In genomic region chr2:31246251-31246971, GRCm38 (mm10) we compare ENCODE assay signal across 8 mouse cellular contexts. TPM values are rescaled to one million over a fixed set of nuclear protein-coding genes. Genes with fewer than 3 reads are reported as not detected.
DNase-seq lines count a peak whose midpoint lies in the region; ATAC-seq lines count a peak whose summit lies in the region.

No protein-coding gene starts in this region.

- H3K4me1 ChIP-seq in heart, embryonic 14.5 days (ENCODE audit: control insufficient read depth in 2 of 2, insufficient read depth in 2 of 2, low read length in 2 of 2) = peaks cover 39 to 67% of the 10 kb centered on the region in 2 experiments
- H3K4me1 ChIP-seq in limb, embryonic 15.5 days = peaks cover 45% of the 10 kb centered on the region

- DNase-seq in gastrocnemius, postnatal 14 days = peak; percentile 33
- DNase-seq in gastrocnemius, postnatal 25 days = no peak
- peak; percentile 27 for DNase-seq in B cell, adult 2 months
- peak; percentile 47 for DNase-seq in cerebellum, adult 8-10 months
- peak; percentile 70 for DNase-seq in right cerebral cortex, adult 18-20 months
- DNase-seq in ovary, adult 18-20 months (ENCODE audit: low spot score) = no peak

- peaks cover 16% of the 10 kb centered on the region for H3K36me3 ChIP-seq in heart, embryonic 14.5 days (ENCODE audit: control insufficient read depth, insufficient read depth, low read length)
- 0 out of 2 replicates have a peak, but pooled peaks cover 3% of the 10 kb centered on the region for H3K36me3 ChIP-seq in limb, embryonic 15.5 days

- H3K9me3 ChIP-seq in heart, embryonic 14.5 days (ENCODE audit: control insufficient read depth, low read length) = no peaks in the 10 kb centered on the region
- H3K9me3 ChIP-seq in limb, embryonic 15.5 days = no peaks in the 10 kb centered on the region

- peak; percentile 21; the same call in 1 of the 2 replicates for ATAC-seq in heart, embryonic 14.5 days (ENCODE audit: insufficient number of reproducible peaks, insufficient read depth, low FRiP score, low read depth)
- ATAC-seq in limb, embryonic 15.5 days (ENCODE audit: insufficient number of reproducible peaks, low FRiP score, low TSS enrichment, low read depth) = no peak

- peak overlapping the region; percentile 96 for H3K9ac ChIP-seq in heart, embryonic 14.5 days (ENCODE audit: low read length)
- H3K9ac ChIP-seq in limb, embryonic 15.5 days = peak overlapping the region; percentile 87

- intact Hi-C loops in gastrocnemius, postnatal 14 days (cut with DNase I; ENCODE audit: low total_unique reads) = no loop called here

- H3K27me3 ChIP-seq in heart, embryonic 14.5 days (ENCODE audit: control insufficient read depth, insufficient read depth, low read length) = 0 out of 2 replicates have a peak, but pooled peaks cover 5% of the 10 kb centered on the region
- H3K27me3 ChIP-seq in limb, embryonic 15.5 days = 0 out of 2 replicates have a peak, but pooled peaks cover 4% of the 10 kb centered on the region

- H3K4me2 ChIP-seq in heart, embryonic 14.5 days (ENCODE audit: low read length) = peak overlapping the region; percentile 80
- H3K4me2 ChIP-seq in limb, embryonic 15.5 days = peak overlapping the region; percentile 97

- peak overlapping the region; percentile 69 to 89 for H3K4me3 ChIP-seq in heart, embryonic 14.5 days (ENCODE audit: control insufficient read depth in 1 of 2, insufficient read depth in 1 of 2, low read depth in 1 of 2, low read length in 2 of 2)
- H3K4me3 ChIP-seq in limb, embryonic 15.5 days = peak overlapping the region; percentile 92

- 2% methylated on average over 37 of the region's 41 CpGs for WGBS in heart, embryonic 14.5 days
- under 1% methylated on average over 41 of the region's 41 CpGs for WGBS in limb, embryonic 15.5 days

- peak overlapping the region; percentile 44 to 89 for H3K27ac ChIP-seq in heart, embryonic 14.5 days (replicated peaks in 1 of 2; ENCODE audit: control insufficient read depth in 1 of 2, insufficient read depth in 1 of 2, low read depth in 2 of 2, low read length in 2 of 2)
- peak overlapping the region; percentile 80 for H3K27ac ChIP-seq in limb, embryonic 15.5 days

RNA-seq across cellular contexts. Expression of gene Ncs1, which starts 0.8 kb away (rescaled TPM):
- 10 to 100 TPM in 1 of 2 experiments, 1 to 10 TPM in 1; 6.1 to 12.0 TPM for total RNA-seq in gastrocnemius, postnatal 14 days (2021)
- 1 to 10 TPM; 4.7 to 4.8 TPM for total RNA-seq in gastrocnemius, postnatal 25 days (2021)
- 51.7 and 52.2 TPM in 2 replicates for polyA plus RNA-seq in heart, embryonic 14.5 days (2014; fragmentation: Nextera tagmentation; extraction: Ambion mirVana)
- 32.3 and 33.9 TPM in 2 replicates for polyA plus RNA-seq in limb, embryonic 15.5 days (2015; fragmentation: Nextera tagmentation; extraction: Ambion mirVana)

Comparison
In these comparisons a context has a peak if more than half of its experiments do, and no peak if none do; other contexts are left out.
1. DNase-seq: peak in gastrocnemius, postnatal 14 days (single experiment), B cell, adult 2 months (2 of 2), cerebellum, adult 8-10 months (single experiment) and right cerebral cortex, adult 18-20 months (single experiment); none in gastrocnemius, postnatal 25 days (single experiment) and ovary, adult 18-20 months (single experiment).